Mouse (Mus musculus) C2C12 (cell line): ENCODE data around the gene Elf2.

Experiments used
- CEBPB ChIP-seq: IDR thresholded peaks from one replicate; pipeline ENCODE4 v1.6.1; 2011; ENCODE audit warnings: low read depth, mild to moderate bottlenecking, control low read depth, moderate library complexity
- CTCF ChIP-seq: IDR thresholded peaks from one replicate; pipeline ENCODE4 v1.5.1; 2011; ENCODE audit not compliant: control insufficient read depth, insufficient read depth, insufficient read length
- FOSL1 ChIP-seq: IDR thresholded peaks from one replicate; pipeline ENCODE4 v1.8.0; 2011; ENCODE audit warnings: mild to moderate bottlenecking, low read length; ENCODE audit not compliant: poor library complexity, insufficient read depth, severe bottlenecking
- MAX ChIP-seq: IDR thresholded peaks from one replicate; pipeline ENCODE4 v1.6.1; 2011; ENCODE audit warnings: mild to moderate bottlenecking, control low read depth
- MYOG ChIP-seq: IDR thresholded peaks from one replicate; pipeline ENCODE4 v1.6.1; 2011; ENCODE audit not compliant: control insufficient read depth, insufficient read length; ENCODE audit errors: extremely low read depth
- USF1 ChIP-seq: IDR thresholded peaks from one replicate; pipeline ENCODE4 v1.6.1; 2011; ENCODE audit warnings: low read depth, mild to moderate bottlenecking, control low read depth, moderate library complexity

- TF ChIP-seq CTCF (no peak), USF1 (no peak), MAX (no peak), FOSL1 (no peak), CEBPB (no peak), MYOG (no peak)
These were observed 89.4 kb downstream of the Elf2 start for GRCm38 (mm10) chr3:51251057-51251456.
